ENCODE assay signal across 22 mouse cellular contexts in genomic region chr12:114927691-114928090, GRCm38 (mm10).
A peak's percentile ranks its signal among the peaks of the same experiment; 100 is the strongest.
DNase-seq lines count a peak whose midpoint lies in the region; ATAC-seq and TF ChIP-seq lines count a peak whose summit lies in the region.
"Had no signal": no experiment of that assay in that cellular context is flagged by ENCODE, and none has a peak within 500 bp of the region (broad histone marks: within the 10 kb centered on the region; RNA-seq: fewer than 3 reads in every experiment).

No protein-coding gene starts in this region.

- H3K4me1 ChIP-seq in thymus, adult 2 months (replicated peaks; ENCODE audit: control insufficient read depth, insufficient read depth, low read length): no peaks in the 10 kb centered on the region
- H3K4me1 ChIP-seq in ES-E14 (ENCODE audit: control insufficient read depth in 2 of 2, insufficient read depth in 2 of 2, low read length in 2 of 2, poor library complexity in 1 of 2): no peaks in the 10 kb centered on the region
- H3K4me1 ChIP-seq in hindbrain, postnatal 0 days (ENCODE audit: insufficient read depth, low read length): no peaks in the 10 kb centered on the region
- H3K4me1 ChIP-seq in kidney, embryonic 14.5 days (ENCODE audit: control insufficient read depth, insufficient read depth, low read length): no peaks in the 10 kb centered on the region
- H3K4me1 ChIP-seq: embryonic facial prominence, embryonic 12.5 days; heart, embryonic 15.5 days; hindbrain, embryonic 10.5 days had no signal

- H3K36me3 ChIP-seq in thymus, adult 2 months (ENCODE audit: control insufficient read depth, insufficient read depth, low read length): no peaks in the 10 kb centered on the region
- H3K36me3 ChIP-seq in ES-E14 (ENCODE audit: control insufficient read depth, insufficient read depth, low read length, poor library complexity, severe bottlenecking): no peaks in the 10 kb centered on the region
- H3K36me3 ChIP-seq in hindbrain, postnatal 0 days (ENCODE audit: insufficient read depth, low read length): no peaks in the 10 kb centered on the region
- H3K36me3 ChIP-seq in kidney, embryonic 14.5 days (ENCODE audit: control insufficient read depth, insufficient read depth, low read length): no peaks in the 10 kb centered on the region
- H3K36me3 ChIP-seq: embryonic facial prominence, embryonic 12.5 days; heart, embryonic 15.5 days; hindbrain, embryonic 10.5 days had no signal

- H3K4me3 ChIP-seq in thymus, adult 2 months (ENCODE audit: control insufficient read depth, insufficient read depth, low read length): no peak overlapping the region
- H3K4me3 ChIP-seq in ES-E14 (ENCODE audit: insufficient read depth in 1 of 2, low read depth in 1 of 2, low read length in 2 of 2, poor library complexity in 1 of 2, severe bottlenecking in 1 of 2): no peak overlapping the region
- no peak overlapping the region for H3K4me3 ChIP-seq in hindbrain, postnatal 0 days (ENCODE audit: low read length)
- H3K4me3 ChIP-seq in kidney, embryonic 14.5 days (ENCODE audit: low read length): no peak overlapping the region
- H3K4me3 ChIP-seq: embryonic facial prominence, embryonic 12.5 days; heart, adult 2 months; heart, embryonic 15.5 days; hindbrain, embryonic 10.5 days had no signal

- in situ Hi-C loops in ES-E14 (cut with MboI; ENCODE audit: low sequenced_read_pairs in 2 of 2, unreplicated experiment in 2 of 2): no loop called here

- H3K27ac ChIP-seq in thymus, adult 2 months (ENCODE audit: control insufficient read depth, insufficient read depth, low read length): no peak overlapping the region
- H3K27ac ChIP-seq in ES-E14 (ENCODE audit: insufficient read depth, low read depth, low read length, poor library complexity, severe bottlenecking): no peak overlapping the region
- H3K27ac ChIP-seq in hindbrain, postnatal 0 days: no peak overlapping the region
- H3K27ac ChIP-seq in kidney, embryonic 14.5 days (ENCODE audit: low read depth, low read length): no peak overlapping the region
- H3K27ac ChIP-seq: embryonic facial prominence, embryonic 12.5 days; heart, adult 2 months; heart, embryonic 15.5 days; hindbrain, embryonic 10.5 days; hindbrain, embryonic 14.5 days had no signal

- no peak for ATAC-seq in hindbrain, postnatal 0 days
- ATAC-seq in kidney, embryonic 14.5 days (ENCODE audit: low FRiP score, low TSS enrichment): no peak
- ATAC-seq: forebrain, embryonic 16.5 days; inflammation-experienced regulatory T-cells, adult 6 months had no signal

- no peak overlapping the region for H3K9ac ChIP-seq in ES-E14 (ENCODE audit: insufficient read depth, low read depth, low read length, poor library complexity, severe bottlenecking)
- no peak overlapping the region for H3K9ac ChIP-seq in hindbrain, postnatal 0 days (replicated peaks; ENCODE audit: low read length)
- no peak overlapping the region for H3K9ac ChIP-seq in kidney, embryonic 14.5 days (ENCODE audit: low read depth, low read length)
- H3K9ac ChIP-seq: embryonic facial prominence, embryonic 12.5 days; heart, embryonic 15.5 days; hindbrain, embryonic 14.5 days had no signal

- 83% methylated on average over 3 of the region's 3 CpGs for WGBS in thymus, adult 2 months
- WGBS in hindbrain, postnatal 0 days: 68% methylated on average over 3 of the region's 3 CpGs
- WGBS in kidney, embryonic 14.5 days: 86% methylated on average over 3 of the region's 3 CpGs

- no peak for TF ChIP-seq CTCF in thymus, adult 2 months (IDR thresholded peaks at IDR 0.05; ENCODE audit: borderline replicate concordance, control insufficient read depth, extremely low read depth, insufficient read depth, low read length, poor library complexity)
- TF ChIP-seq CTCF in hindbrain, postnatal 0 days (IDR thresholded peaks at IDR 0.05; ENCODE audit: low read depth): no peak

- H3K4me2 ChIP-seq in hindbrain, postnatal 0 days (ENCODE audit: low read depth, low read length): no peak overlapping the region
- H3K4me2 ChIP-seq in kidney, embryonic 14.5 days (replicated peaks; ENCODE audit: low read depth, low read length): no peak overlapping the region
- H3K4me2 ChIP-seq: embryonic facial prominence, embryonic 12.5 days; heart, embryonic 11.5 days; heart, embryonic 15.5 days; hindbrain, embryonic 14.5 days had no signal

- H3K9me3 ChIP-seq in ES-E14 (ENCODE audit: control insufficient read depth, insufficient read depth, low read depth, low read length): no peaks in the 10 kb centered on the region
- peaks cover 10% of the 10 kb centered on the region; the same call in 1 of the 2 replicates for H3K9me3 ChIP-seq in hindbrain, postnatal 0 days (ENCODE audit: low read length)
- peaks cover 5% of the 10 kb centered on the region; the same call in 1 of the 2 replicates for H3K9me3 ChIP-seq in kidney, embryonic 14.5 days (ENCODE audit: control insufficient read depth, low read length)

- TF ChIP-seq POLR2A in thymus, adult 2 months (IDR thresholded peaks at IDR 0.05; ENCODE audit: control insufficient read depth, extremely low read depth, insufficient read depth, low read length, poor library complexity): no peak

- H3K27me3 ChIP-seq in thymus, adult 2 months (ENCODE audit: control insufficient read depth, insufficient read depth, low read length): no peaks in the 10 kb centered on the region
- no peaks in the 10 kb centered on the region for H3K27me3 ChIP-seq in hindbrain, postnatal 0 days (ENCODE audit: insufficient read depth, low read length)
- no peaks in the 10 kb centered on the region for H3K27me3 ChIP-seq in kidney, embryonic 14.5 days (ENCODE audit: control insufficient read depth, insufficient read depth, low read length)
- H3K27me3 ChIP-seq: CH12.LX; embryonic facial prominence, embryonic 12.5 days; heart, embryonic 15.5 days had no signal

- peak; percentile 34 for DNase-seq in thymus, adult 2 months
- DNase-seq in thymus, adult 18-20 months: no peak
- peak; percentile 11 for DNase-seq in ES-E14 (ENCODE audit: low read depth, low spot score)
- peak; percentile 52 for DNase-seq in naive thymus-derived CD4-positive, alpha-beta T cell, adult 2 months (ENCODE audit: low read depth)
- DNase-seq in thymus, postnatal 4 days: peak; percentile 70
- no peak for DNase-seq in hindbrain, postnatal 0 days (ENCODE audit: low spot score)
- DNase-seq: adrenal gland, postnatal 10 days; cerebellum, adult 11-12 months; cerebellum, adult 9-10 months; cerebellum, postnatal 25 days; gastrocnemius, postnatal 14 days; heart, adult 2 months; heart, postnatal 14 days had no signal

TF ChIP-seq in ES-E14, 5 proteins besides CTCF, POLR2A, EP300 and RAD21:
- TF ChIP-seq CHD2 (IDR thresholded peaks at IDR 0.05; ENCODE audit: low read depth, low read length): no peak
- no peak for TF ChIP-seq ZC3H11A (IDR thresholded peaks at IDR 0.05; ENCODE audit: borderline replicate concordance, low read depth, low read length)
- TF ChIP-seq ZNF384 (IDR thresholded peaks at IDR 0.05; ENCODE audit: low read depth, low read length): no peak
- no peak for TF ChIP-seq MAFK (IDR thresholded peaks at IDR 0.05; ENCODE audit: insufficient read depth, low read depth, low read length)
- TF ChIP-seq HCFC1 (IDR thresholded peaks at IDR 0.05; ENCODE audit: borderline replicate concordance, insufficient read depth, low read length): no peak

Comparison
In these comparisons a context has a peak if more than half of its experiments do, and no peak if none do; other contexts are left out.
1. DNase-seq: peak in thymus, adult 2 months (single experiment), ES-E14 (single experiment), naive thymus-derived CD4-positive, alpha-beta T cell, adult 2 months (single experiment) and thymus, postnatal 4 days (single experiment); none in thymus, adult 18-20 months (0 of 2) and hindbrain, postnatal 0 days (single experiment).